Mouse (Mus musculus) embryo, embryonic 10 days (tissue): ENCODE measurements around the gene Rasal1.

Source experiments
- DNase-seq: peaks from one replicate; pipeline ENCODE4 v3.0.0-alpha.2; 2015; ENCODE audit warnings: low spot score

Rasal1 gene

DNA sequence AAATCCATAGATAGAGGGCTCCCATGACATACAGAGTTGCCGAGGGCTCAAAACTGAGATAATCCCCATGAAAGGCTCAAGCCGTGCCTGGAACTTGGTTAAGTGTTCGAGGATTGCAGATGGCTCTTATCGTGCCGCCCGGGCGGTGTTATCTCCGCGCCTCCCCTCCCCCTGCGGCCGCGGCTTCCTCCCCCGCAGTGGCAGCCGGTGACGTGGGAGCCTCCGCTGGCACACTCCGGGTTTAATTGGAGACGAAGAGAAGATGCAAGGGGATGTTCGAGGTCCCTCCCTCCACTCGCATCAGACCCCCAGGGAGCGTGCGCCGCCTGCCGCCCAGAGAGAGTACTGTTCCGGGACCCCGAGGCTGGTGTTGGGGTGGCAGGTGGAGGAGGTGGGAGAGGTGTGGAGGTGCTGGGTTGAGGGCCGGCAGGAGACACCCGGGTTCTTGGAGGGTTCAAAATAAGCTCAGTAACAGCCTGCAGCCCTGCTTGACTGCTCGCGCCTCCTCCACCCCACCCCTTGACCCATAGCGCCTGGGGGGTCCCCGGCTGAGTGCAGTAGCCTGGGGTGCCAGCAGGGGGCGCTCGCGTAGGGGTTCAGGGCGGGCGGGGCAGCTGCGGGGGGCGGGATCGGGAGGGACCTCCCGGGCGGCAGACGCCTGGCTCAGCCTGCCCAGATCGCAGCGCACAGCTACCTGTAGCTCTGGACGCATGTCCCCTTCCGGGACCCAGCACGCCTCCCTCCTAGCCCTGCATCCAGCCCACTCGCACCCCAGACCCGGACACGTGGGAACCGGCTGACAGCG is at the start of gene Rasal1:
Gene Rasal1 (plus strand): TSS at position 244 of the 805 bp plus-strand sequence.
- DNase-seq: peak; percentile 38

DNA sequence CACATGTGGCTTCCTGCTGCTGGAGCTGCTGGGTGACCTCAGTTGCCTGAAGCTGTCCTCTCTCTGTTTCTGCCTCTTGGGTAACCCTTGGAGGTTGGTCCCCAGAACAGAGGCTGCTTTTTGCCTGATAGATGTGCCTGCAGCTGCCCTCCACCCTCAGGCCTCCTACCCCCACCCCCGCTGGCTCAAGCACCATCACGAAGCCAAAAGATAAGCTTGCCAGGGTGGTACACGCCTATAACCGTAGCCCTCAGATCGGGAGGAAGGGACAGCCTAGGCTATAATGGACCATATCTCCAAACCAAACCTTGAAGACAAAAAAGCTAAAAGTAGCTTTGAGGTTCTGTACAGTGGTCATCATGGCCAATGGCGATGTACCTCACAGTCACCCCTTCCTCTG is 49.0 kb upstream of the Rasal1 start:
- DNase-seq: no peak

DNA sequence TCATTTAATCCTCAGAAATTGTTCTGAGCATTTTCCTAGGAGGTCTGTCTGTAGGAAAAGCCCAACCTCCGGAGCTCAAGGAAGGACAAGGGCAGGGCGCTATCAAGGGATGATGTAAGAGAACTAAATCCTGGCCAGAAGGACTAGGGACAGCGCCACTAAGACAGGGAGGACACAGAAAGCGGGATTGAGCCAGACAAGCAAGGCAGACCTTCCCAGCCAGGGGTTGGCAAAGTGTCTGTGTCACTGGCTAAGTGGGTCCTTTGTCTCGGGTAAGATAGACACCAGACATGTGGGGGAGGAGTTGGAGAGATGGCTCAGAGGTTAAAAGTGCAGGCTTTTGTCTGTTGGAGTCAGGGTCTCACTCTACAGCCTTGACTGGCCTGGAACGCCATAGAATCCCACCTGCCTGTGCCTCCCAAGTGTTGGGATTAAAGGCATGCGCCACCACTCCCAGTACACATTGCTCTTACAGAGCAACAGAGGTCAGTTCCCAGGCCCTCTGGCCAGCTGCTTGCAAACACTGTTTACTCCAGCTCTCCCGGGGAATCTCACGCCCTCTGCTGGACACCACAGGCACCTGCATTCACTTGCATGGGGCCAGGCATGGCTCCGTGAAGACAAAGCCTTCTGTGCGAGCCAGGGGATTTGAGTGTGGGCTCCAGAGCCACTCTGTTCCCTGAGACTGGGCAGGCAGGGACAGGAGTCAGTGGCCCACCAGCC is 47.5 kb upstream of the Rasal1 start:
- DNase-seq: peak; percentile 76

DNA sequence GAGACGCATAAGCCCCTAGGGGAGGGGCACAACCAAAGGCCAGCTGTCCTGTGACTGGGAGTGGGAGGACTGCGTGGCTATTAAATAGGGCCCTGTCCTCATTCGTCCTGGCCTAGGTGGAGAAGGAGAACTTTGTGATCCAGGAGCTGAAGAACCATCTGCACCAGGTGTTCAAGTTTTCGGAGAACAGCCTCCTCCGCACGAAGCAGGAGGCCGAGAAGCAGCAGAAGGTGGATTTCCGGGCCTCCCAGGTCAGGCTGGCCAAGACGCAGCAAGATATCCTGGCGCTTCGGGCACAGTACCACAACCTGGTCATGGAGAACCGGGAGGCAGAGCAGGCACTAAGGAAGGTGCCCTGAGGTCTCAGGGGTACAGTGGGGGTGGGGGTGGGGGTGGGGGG is 46.4 kb upstream of the Rasal1 start:
- no peak for DNase-seq

- no peak for DNase-seq
These were observed 45.1 kb upstream of the Rasal1 start for GRCm38 (mm10) chr5:120603515-120603914.

GRCm38 (mm10) chr5:120604839-120605238 is 43.8 kb upstream of the Rasal1 start:
- DNase-seq: peak; percentile 89

GRCm38 (mm10) chr5:120605241-120605661 is 43.4 kb upstream of the Rasal1 start:
- no peak for DNase-seq

- DNase-seq: peak; percentile 98
These were observed 42.9 kb upstream of the Rasal1 start for GRCm38 (mm10) chr5:120605688-120606087.

DNA sequence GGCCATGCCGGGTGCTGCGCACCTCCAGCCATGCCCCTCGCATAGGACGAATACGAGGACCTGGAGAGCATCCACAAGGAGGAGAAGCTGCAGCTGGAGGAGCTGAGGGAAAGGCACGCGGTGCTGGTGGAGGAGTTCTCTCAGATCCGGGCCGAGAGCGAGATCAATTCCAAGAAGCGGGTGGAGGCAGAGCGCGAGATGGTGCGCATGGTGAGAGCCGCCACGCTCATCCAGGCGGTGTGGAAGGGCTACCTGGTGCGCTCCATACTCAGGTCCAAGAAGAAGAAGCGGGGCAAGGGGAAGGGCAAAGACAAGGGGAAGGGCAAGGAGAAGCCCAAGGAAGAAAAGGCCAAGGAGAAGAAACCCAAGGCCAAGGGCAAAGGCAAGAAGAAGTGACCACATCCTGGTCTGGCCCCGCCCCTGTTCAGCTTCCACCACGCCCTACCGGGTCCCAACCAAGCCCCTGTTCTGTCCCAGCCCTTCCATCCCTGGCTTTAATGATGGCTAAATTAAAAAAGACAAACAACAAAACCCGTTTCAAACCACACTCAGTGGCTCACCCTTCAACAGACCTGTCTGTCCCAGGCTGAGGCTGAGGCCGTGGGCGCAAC is 41.9 kb upstream of the Rasal1 start:
- no peak for DNase-seq

GRCm38 (mm10) chr5:120607335-120607734 is 41.3 kb upstream of the Rasal1 start:
- no peak for DNase-seq

- DNase-seq: no peak
These were observed 39.3 kb upstream of the Rasal1 start for GRCm38 (mm10) chr5:120609246-120609775.

DNA sequence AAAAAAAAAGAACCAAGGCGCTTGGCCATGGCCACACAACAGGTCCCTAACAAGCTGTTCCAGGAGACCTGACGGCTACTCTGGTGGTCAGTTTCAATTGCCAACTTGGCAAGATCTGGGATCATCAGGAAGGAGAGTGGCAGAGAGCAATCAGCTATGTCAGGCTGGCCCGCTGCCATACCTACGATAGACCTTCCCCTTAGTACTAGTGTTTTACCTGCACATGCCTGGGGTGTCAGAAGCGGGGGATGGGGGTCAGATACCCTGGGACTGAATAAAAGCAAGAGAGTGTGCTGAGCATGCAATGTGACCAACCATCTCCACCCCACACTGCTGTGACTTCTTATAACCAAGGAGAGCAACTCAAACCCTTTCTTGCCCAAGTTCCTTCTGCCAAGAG is 37.7 kb upstream of the Rasal1 start:
- DNase-seq: no peak

DNA sequence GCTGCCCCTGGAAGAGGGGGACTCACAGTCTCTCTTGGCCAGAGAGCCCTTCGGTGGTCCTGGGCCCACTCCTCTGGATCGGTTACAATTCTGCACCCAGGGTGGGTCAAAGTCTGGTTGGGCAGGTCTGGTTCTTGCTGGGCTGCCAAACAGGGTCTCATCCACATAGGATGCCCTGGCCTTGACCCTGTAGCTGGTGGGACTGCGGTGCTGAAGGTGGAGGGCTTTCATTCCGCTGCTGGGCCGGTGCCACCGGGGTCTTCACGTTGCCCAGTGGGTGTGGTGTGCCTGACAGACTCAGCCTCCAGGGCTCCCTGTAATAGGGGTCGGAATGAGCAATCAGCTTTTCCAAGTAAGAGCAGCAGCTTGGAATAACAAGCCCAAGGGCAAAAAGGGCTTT is 37.2 kb upstream of the Rasal1 start:
- DNase-seq: no peak

DNA sequence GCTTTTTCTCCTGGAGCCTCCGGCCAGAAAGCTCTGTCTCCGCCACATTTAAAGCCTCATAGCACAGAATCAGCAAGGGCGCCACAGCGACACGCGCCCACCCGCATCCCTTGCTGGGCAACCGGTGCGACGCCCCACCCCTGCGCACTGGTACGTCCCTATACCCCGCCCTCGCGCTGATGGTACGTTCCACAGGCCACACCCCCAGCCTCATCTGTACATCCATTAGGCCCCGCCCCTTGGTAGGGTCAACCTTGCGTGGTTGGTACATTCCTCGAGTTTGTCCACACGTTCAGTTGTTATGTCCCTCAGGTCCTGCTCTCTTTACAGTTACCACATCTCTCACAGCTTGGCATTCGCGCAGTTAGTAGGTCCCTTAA is 36.2 kb upstream of the Rasal1 start, which contains the start of the genes Rita1 and Ddx54:
Gene Rita1 (minus strand): TSS at position 148 of the 380 bp plus-strand sequence.
Gene Ddx54 (plus strand): TSS at position 298 of the 380 bp plus-strand sequence.
- peak; percentile 98 for DNase-seq

DNA sequence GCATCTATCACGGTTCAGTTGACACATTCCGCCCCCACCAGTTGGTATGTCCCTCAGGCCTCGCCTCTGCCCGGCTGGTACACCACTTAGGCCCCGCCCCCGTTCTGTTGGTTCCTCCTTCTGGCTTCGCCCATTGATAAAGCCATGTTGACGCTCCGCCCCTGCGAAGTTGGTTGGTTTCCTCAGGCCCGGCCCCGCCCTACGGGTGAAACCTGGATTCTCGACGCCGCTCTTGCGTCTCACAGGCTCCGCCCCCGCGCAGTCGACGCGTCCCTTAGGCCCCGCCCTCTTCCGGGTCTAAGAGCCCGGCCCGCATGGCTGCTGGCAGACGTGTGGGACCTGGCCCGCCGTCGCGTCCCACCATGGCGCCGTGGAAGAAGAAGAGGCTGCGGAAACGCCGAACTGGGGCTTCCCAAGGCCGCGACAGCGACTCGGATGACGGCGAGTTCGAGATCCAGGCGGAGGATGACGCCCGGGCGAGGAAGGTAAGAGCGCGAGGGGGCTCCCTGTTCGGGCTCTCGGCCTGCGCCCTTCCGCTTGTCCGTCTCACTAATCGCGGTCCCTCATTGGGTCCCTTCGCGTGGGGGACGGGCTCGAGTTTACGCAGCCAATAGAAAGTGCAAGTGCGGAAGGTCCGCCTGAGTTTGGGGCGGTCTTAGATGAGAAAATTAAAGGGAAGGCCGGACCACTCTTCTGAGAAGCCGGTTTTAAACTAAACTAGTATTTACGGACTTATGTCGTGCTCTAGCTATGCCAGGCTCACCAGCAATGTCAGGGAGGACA is 35.6 kb upstream of the Rasal1 start:
- peak; percentile 100 for DNase-seq

DNA sequence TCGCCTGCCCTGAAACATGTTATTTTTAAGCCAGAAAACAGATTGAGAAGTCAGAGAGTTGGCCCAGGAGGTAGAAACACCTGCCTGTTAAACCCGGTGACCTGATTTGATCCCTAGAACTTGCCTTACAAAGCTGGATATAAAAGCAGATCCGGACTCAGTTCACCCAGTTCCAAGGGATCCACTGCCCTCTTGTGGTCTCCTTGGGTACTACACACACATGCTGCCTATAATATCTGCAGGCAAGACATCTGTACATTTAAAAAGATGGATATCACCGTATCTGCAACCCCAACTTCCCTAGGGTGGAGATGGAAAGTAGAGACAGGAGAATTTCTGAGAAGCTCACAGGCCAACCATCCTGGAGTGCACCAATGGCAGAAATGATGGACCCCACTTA is 32.7 kb upstream of the Rasal1 start:
- no peak for DNase-seq

DNA sequence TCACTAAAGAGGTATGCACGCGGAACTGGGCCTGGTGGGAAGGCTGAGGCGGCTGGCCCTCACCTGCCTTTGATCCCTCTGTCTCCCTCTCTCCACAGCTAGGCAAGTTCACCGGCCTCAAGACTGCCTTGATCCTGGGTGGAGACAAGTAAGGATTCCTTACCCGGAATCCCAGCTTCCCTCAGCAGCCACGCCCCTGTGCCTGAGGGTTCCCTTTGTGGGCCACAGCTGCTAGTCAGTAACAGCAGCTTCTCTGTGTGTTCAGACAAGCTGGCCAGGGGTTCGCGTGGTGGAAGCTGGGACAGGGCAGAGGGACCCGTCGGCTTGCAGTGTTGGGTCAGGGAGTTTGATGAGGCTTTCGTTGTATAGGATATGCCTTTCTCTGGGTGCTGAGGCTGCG is 29.8 kb upstream of the Rasal1 start:
- DNase-seq: no peak

DNA sequence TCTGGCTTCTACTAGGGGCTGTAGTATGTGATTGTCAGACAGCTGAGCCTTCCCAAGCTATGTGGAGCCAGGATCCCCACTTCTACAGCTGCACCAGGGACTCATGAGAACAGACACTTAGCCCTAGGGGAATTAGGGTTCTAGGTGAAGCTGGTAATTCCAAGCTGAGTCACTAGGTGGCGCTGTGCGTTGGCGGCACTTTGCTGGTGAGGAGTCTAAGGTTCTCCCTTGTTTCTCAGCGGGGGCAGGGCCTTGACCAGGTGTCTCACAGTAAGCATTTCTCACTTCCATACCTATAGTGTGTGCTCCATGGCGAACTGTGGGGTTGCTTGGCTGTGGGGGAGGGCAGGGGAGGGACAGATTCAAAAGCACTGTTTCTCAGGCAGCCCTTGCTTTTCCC is 29.4 kb upstream of the Rasal1 start:
- peak; percentile 77 for DNase-seq

DNA sequence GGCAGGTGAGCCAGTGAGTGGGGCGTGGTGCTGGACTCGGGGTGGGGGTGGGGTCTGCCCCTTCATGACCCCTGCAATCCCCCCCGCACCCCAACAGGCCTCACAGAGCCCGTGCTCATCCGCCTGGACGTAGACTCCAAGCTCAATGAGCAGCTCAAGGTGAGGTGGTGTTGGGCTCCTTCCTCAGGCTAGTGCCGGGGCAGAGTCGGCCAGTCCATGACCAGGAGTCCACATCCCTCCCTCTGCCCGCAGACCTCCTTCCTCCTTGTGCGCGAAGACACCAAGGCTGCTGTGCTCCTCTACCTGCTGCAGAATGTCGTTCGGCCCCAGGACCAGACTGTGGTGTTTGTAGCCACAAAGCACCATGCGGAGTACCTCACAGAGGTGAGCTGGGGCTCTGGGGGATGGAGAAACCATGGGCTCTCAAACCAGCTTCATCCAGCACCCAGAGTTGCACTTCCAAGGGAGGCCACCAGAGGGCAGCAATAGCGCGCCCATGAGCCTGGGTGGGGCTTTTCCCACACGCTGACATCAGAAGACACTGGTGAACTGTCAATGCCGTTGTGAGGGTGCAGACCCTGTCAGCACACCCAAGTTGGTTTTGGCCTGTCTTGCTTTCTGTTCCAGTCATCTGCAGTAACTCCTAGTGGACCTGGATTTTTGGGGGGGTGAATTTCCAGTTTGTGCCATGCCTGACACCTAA is 28.1 kb upstream of the Rasal1 start:
- peak; percentile 82 for DNase-seq

- no peak for DNase-seq
These were observed 27.4 kb upstream of the Rasal1 start for GRCm38 (mm10) chr5:120621078-120621765.

DNA sequence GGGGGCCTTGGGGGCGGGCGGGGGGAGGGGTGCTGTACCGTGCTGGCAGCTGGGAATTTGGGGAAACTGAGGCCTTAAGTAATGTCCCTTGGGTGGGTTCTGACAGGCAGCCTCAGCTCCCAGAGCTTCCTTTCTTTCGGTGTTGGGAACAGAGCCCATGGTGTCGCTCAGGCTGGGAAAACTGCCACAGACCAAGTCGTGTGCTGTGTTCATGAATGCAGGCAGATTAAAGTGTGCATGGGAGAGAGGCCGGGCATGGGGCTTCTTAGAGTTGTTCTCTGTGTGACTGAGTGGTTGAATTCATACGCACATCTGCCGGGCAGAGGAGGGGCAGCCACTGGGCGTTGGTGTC is 26.8 kb upstream of the Rasal1 start:
- DNase-seq: no peak
